Mouse (Mus musculus): Measurements from ENCODE around the gene Vmn2r46.
"Not testable (repeated sequence)": the region's sequence is repeated elsewhere in the genome, so short reads cannot be mapped to it uniquely, and the experiment has no call there.

Gene Vmn2r46

GRCm38 (mm10) chr7:9770471-9770870 is at the start of gene Vmn2r46:
Gene Vmn2r46 (minus strand): TSS chr7:9770571.
- DNase-seq (ENCODE audit: low spot score in 2 of 2) = not testable (repeated sequence)
